Mouse (Mus musculus) CD4-positive, CD25-positive, alpha-beta regulatory T cell (primary cell): ENCODE measurements around the gene Btbd18. TPM values are rescaled to one million over a fixed set of nuclear protein-coding genes. Genes with fewer than 3 reads are reported as not detected.

Source experiments
- polyA plus RNA-seq: library from polyadenylated mRNA; unstranded; fragments of 100-300 nt; shearing (Covaris generic); gene quantifications from one replicate; pipeline ENCODE4 v1.2.1, GENCODE M21; 2017

Btbd18 gene
- polyA plus RNA-seq: 0.20 TPM

DNA sequence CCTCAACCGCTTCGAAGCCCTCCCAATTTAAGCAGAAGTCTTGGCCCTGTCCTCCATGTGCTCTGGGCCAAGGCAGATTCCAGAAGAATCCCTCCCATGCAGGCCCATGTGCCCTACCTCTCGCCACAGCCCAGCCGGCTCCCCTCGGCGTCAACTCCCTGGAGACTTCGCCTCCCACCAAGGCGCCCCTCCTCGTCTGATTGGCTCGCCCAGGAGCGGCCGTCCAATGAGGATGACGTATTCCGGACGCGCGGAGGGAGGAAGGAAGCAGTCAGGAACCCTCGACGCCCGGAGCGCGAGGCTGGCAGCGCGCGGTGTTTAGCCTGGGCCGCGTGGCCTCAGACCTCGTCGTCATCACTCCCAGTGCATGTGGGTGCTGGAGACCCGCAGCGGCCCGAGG, at the start of gene Btbd18:
Gene Btbd18, plus strand, starts transcription at position 274 of the 400 bp plus-strand sequence.

GRCm38 (mm10) chr2:84650464-84651195, 8.2 kb upstream of the Btbd18 start, which contains the start of gene Ctnnd1:
Gene Ctnnd1 (minus strand): TSS chr2:84650765.

DNA sequence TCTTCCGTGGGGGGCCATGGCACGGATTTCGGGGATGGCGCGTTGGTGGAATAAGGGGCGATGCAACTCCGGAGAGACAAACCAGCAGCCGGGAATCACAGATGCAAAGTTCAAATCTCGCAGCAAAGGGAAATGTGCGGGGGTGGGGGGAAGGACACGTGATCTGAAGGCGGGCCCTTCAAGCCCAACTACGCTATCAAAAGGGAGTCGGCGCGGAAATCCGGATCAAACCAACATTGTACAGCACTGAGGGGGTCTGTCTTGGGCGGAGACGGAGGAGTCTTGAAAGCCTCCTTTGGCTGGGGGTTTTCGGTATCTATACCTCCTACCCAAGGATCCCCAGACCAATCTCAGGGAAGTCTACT, 11.7 kb downstream of the Btbd18 start, which contains the start of gene Selenoh:
Gene Selenoh, minus strand, starts transcription at position 202 of the 365 bp plus-strand sequence.

GRCm38 (mm10) chr2:84677968-84678880, 19.3 kb downstream of the Btbd18 start, which contains the start of the genes Gm28635 and Med19:
Gene Gm28635 (minus strand): TSS chr2:84678041.
Gene Med19 (plus strand): TSS chr2:84678402.

DNA sequence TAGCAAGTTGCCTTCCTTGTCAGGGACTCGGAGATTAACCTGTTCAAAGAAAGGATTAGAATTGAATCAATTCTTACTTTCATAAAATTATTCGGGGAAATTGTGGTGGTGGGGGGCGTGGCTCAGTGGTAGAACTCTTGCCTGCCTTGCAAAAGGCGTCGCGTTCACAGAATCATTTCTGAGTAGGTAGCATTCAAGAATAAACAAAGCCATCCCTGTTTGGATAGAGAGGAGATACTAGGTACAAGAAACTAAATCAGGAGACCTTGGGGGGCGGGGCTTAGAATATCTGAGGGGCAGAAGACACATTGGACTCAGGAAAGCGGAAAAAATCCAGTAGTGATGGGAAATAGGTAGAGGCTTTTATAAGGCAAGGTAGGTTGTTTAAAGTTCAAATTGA, 20.1 kb downstream of the Btbd18 start, which contains the start of gene Tmx2:
Gene Tmx2, minus strand, starts transcription at position 125 of the 400 bp plus-strand sequence.

DNA sequence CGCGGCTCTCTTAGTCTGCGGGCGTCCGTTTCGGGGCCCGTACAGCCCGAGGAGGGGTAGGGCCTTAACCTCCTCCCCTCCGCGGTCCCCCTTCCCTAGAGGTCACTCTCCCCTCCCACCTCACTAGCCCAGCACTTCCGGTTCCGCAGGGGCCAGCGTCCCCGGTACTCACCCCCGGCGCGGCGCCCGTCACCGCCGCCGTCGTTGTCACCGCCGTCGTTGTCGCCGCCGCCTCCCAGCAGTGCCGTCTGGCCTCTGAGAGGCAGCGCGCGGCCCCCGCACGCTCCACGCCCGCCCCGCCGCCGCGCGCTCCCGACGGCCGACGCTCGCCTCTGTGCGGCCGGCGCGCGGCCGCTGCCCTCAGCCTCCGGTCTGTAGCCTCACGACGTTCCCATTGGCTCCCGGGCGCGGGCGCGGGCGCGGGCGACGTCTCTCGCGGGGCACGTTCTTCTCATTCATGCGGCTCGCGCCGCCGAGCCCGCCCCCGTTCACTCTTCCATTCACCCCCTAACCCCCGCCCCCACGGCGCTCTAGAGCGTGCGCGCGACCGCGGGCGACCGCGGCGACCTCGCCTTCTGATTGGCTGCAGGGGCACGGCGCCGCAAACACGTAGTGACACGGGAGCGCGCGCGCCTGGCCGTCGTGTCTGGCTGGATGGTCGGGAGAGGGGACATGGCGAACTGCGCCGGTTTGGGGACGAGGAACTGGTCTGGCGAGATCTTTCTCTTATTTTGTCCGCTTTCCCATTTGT, 56.1 kb downstream of the Btbd18 start, which contains the start of gene Zdhhc5:
Gene Zdhhc5, minus strand, starts transcription at position 370 of the 751 bp plus-strand sequence.

Other genes with a start within 250 kb of the Btbd18 start
- gene Calcrl, start 233.7 kb upstream of the Btbd18 start, polyA plus RNA-seq: 25.5 TPM
- gene Tfpi, start 182.3 kb upstream of the Btbd18 start, polyA plus RNA-seq: 12.0 TPM
- 1.8 TPM for gene Ctnnd1, start 8.3 kb upstream of the Btbd18 start, polyA plus RNA-seq
- gene Selenoh, start 11.7 kb downstream of the Btbd18 start, polyA plus RNA-seq: 89.3 TPM
- gene Gm28635, start 19.0 kb downstream of the Btbd18 start, polyA plus RNA-seq: not detected
- 37.9 TPM for gene Med19, start 19.3 kb downstream of the Btbd18 start, polyA plus RNA-seq
- gene Tmx2, start 20.1 kb downstream of the Btbd18 start, polyA plus RNA-seq: 95.8 TPM
- gene Zdhhc5, start 56.1 kb downstream of the Btbd18 start, polyA plus RNA-seq: 50.4 TPM
- 58.8 TPM for gene Clp1, start 68.3 kb downstream of the Btbd18 start, polyA plus RNA-seq
- 0.55 TPM for gene Ypel4, start 75.0 kb downstream of the Btbd18 start, polyA plus RNA-seq
- not detected for gene Gm19426, start 84.6 kb downstream of the Btbd18 start, polyA plus RNA-seq
- not detected for gene Serping1, start 116.4 kb downstream of the Btbd18 start, polyA plus RNA-seq
- 32.8 TPM for gene Ube2l6, start 139.7 kb downstream of the Btbd18 start, polyA plus RNA-seq
- not detected for gene Smtnl1, start 163.6 kb downstream of the Btbd18 start, polyA plus RNA-seq
- gene Timm10, start 167.9 kb downstream of the Btbd18 start, polyA plus RNA-seq: 31.1 TPM
- gene Slc43a1, start 179.8 kb downstream of the Btbd18 start, polyA plus RNA-seq: 7.9 TPM
- not detected for gene Rtn4rl2, start 227.6 kb downstream of the Btbd18 start, polyA plus RNA-seq